Mouse (Mus musculus) CD4-positive, CD25-positive, alpha-beta regulatory T cell, adult 4 months (primary cell): ENCODE data around the gene Gm3336. TPM values are rescaled to one million over a fixed set of nuclear protein-coding genes. Genes with fewer than 3 reads are reported as not detected.
A peak's percentile ranks its signal among the peaks of the same experiment; 100 is the strongest.

Source experiments
- ATAC-seq: one replicate; pipeline ENCODE4 v1.8.0; 2017
- polyA plus RNA-seq, 2 experiments: library from polyadenylated mRNA; unstranded; fragments of 100-300 nt; shearing (Covaris generic); gene quantifications; one replicate each; pipeline ENCODE4 v1.2.1; 2017

Gene Gm3336
- polyA plus RNA-seq, 2 experiments from 2014 or later, result not detected

DNA sequence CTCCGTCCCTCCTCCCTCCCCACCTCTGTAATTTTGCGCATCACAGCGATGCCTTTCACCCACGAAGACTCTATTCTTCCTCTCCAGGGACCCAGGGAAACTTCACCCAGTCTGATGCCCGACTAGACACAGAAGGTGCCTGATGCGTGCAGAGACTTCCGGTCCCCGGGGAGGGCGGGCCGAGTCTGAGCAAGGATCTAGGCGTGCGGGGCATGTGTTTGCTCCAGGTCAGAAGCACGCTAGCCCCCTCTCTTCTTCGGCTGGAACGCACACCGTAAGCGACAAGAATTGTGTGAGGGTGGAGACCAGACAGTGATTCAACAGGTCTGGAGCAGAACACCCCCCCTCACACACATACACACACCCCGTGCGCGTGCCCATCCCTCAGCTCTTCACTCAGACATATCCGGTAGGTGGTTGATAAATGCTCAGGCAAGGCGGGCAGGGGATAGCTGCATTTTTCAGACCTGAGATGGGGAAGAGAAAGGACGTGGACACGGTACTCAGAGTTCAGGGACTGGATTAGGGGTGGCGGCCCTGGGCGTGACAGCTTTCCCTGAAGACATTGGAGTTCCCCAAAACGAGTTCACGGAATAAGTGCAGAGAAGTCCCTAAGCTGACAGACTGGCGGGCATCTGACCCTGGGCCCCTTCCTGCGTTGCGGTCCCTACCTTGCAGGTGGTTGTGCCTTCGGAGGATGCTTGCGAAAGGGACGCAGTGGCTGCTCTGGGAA is 47.7 kb downstream of the Gm3336 start:
- ATAC-seq, result peak; percentile 65

DNA sequence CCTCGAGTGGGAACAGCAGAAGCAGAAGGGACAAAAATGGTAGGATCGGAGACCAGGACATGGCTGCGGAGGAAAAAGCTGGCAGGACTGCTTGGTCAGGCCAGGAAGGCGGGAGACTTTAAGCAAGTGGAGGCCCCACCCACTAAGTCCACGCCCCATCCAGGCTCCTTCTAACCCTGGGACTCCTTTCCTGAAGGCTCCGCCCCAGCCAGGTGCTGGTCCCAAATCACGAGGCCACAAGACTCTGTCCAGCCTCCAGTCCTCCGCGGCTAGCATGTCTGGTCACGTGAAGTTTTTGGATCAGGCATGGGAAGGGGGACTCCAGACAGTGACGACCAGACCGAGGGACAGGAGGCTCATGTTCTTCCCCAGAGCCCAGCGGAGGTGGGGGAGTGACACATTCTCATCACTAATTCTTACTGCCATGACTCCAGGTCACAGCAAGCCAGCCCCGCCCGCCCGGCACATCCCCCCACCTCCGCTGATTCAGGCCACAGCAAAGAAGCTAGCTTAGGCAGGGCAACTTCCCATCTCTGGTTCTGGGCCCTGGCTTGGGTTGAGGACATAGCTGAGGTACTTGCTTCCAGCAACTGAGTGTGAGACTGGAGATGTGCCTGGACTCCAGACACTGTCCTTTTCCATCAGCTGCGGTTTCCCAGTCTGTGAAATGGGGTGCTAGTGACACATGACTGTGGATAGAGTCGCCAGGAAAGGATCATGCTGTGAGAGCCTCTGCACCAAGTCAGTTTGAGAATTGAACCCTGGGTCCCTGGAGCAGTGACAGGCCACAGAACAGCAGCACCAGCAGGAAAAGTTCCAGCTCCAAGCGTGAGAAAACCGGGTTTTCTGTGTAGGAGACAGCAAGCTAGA is 48.5 kb downstream of the Gm3336 start:
- ATAC-seq, result no peak

DNA sequence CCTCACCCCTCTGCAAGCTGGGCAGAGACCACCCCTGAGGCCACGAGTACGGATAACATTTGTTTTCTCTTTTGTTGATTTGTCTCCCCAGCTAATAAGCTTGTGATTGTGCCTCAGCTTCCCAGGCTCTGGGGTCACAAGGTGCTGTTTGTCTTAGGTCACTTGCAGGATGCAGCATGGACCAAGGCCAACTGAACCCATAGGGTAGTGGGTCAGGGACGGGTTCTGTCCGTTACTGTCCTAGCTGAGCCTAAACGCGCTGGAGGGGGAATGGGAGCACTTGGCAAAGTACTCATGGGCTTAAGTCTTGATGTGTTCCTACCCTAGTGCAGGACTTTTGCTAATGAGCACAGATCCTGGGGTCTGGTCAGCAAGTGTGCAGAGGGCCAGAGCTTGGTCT is 49.2 kb downstream of the Gm3336 start:
- no peak for ATAC-seq

DNA sequence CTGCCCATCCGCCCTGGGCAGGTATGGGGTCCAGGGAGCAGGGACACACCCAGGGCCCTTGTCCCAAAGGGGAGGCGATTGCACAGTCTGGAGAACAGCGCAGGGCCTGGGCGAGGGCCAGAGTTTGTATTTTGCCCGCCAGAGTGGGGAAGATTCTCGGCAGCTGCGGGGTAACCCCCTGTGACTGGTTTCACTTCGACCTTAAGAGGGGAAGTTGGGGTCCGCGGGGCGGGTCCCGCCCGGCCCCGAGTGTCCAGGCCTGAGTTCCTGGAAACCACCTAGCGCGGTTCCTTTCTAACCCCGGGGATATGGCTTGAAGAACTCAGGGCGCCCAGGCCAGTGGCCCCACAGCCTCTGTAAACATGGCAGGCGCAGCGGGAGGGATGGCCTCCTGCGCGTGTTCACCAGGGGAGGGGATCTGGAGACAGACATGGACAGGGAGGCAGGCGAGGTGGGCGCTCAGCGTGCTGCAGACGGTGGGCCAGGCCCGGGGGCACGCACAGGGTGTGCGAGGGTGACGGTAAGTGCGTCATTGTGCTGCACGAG is 50.0 kb downstream of the Gm3336 start:
- no peak for ATAC-seq

DNA sequence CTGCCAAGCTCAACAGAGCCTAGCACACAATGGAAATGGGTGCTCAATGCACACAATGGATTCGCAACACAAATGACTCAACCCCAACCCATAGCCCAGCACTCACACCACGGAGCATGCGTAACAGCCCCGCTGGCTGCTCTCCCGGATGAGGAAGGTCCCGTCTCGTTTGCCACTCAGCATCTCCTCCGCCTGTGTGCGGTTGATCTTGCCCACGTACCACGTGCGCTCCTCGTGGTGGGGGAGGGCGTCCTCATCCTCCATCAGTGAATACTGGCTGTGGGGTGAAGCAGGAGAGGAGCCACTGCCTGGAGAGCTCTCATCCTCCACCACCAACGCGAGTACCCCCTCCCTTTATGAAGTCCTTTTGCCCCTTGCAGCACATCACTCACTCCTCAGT is 50.6 kb downstream of the Gm3336 start:
- ATAC-seq, result no peak

DNA sequence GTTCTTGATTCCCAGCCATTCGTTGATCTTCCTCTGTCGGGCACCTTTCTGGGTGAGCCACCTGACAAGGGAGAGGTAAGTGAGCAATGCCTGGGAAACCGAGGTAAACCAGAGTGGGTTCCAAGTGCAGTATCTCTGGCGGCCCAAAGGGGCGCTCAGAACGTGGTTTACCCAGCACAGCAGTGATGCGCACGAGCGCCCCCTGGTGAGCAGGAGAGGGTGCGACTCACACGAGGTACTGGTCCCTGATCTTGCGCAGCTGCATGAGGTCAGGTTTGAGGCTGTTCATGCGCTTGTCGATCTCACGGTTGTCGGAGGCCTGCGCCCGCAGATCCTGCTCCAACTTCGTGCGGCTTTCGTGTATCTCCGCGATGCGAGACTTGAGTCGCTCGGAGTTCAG is 51.0 kb downstream of the Gm3336 start:
- peak; percentile 81 for ATAC-seq

DNA sequence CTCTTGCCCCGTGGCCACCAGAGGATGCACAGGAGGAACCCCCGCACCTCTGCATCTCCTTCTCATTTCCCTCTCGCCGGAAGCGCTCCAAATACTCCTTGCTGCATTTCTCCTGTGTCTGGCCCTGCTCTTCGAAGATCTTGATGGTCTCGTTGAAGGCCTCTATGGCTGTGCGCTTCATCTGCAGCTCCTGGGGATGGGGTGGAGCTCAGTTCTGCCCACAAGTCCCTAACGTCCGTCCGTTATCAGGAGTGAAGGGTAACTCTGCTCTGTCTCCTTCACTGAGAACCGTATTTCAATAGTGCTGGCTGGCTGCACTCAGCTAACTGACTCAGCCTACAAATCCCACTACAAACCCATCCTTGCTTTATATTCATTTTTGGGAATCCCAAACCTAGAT is 51.5 kb downstream of the Gm3336 start:
- ATAC-seq, result no peak

DNA sequence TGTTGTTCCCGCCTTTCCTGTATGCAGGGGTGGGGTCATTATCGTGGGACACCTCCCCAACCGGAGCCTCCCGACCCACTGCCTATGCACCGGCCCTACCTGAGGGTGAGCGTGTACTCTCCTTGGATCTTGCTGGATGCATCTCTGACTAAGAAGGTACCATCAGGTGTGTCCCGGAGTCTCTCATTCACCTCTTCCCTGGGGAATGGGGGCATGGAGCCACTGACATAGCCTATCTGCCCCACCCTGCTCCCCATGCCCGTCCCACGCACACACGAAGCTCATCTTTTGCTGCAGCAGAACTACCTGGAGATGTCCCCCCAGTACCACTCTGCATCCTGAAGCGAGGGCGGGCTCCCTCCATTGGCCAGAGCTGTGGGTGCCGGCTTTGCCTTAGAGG is 52.4 kb downstream of the Gm3336 start:
- ATAC-seq, result no peak

DNA sequence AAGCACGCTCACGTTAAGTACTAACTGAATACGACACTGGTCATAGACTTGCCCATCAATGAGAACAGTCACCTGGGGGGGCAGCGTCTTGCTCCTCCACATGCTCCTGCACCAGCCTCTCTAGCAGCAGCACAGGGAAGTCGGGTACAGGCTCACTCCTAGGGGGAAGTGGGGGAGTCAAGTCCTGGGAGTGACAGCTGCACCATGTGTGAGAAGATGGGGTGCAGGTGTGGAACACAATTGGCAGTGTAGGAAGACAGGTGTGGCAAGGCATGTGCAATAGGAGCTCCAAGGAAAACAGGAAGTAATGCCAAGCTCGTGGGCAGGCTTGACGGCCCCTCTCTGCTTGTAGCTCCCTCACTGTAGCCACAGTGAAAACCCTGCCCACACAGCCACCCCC is 52.9 kb downstream of the Gm3336 start:
- ATAC-seq, result no peak

DNA sequence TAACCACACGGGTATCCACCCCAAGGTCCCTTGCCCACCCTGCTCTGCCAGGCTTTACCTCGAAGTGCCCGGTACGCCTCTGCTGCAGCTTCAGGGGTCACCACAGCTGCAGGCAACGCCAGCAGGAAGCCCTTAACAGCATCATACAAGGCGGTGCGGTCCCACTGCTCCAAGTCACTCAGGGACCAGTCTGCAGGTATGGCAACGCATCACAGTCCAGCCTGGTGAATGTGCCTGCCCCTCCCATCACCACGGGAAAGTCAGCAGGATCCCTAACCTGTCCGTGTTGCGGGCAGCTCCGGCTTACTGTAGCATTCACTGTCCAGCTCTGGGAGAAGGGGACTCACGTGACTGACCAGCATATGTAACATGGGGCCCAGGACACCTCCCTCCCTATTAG is 53.7 kb downstream of the Gm3336 start:
- no peak for ATAC-seq

Other genes with a start within 250 kb of the Gm3336 start
- 10 to 100 TPM in 1 of 2 experiments, 1 to 10 TPM in 1; 7.2 to 20.1 TPM for gene Klhl26, start 241.6 kb upstream of the Gm3336 start, polyA plus RNA-seq
- gene Tmem59l, start 231.2 kb upstream of the Gm3336 start, polyA plus RNA-seq, result not detected
- not detected for gene Crlf1, start 225.4 kb upstream of the Gm3336 start, polyA plus RNA-seq
- gene Rex1bd, start 211.8 kb upstream of the Gm3336 start, polyA plus RNA-seq, result 10 to 100 TPM; 82.2 to 83.2 TPM
- 1,000 to 10,000 TPM; 3,148 to 3,732 TPM for gene Uba52, start 207.7 kb upstream of the Gm3336 start, polyA plus RNA-seq
- gene Fkbp8, start 190.8 kb upstream of the Gm3336 start, polyA plus RNA-seq, result 100 to 1,000 TPM; 117 to 159 TPM
- 100 to 1,000 TPM; 146 to 173 TPM for gene Kxd1, start 190.6 kb upstream of the Gm3336 start, polyA plus RNA-seq
- gene Ell, start 179.1 kb upstream of the Gm3336 start, polyA plus RNA-seq, result 10 to 100 TPM; 41.4 to 50.4 TPM
- gene Isyna1, start 124.2 kb upstream of the Gm3336 start, polyA plus RNA-seq, result 10 to 100 TPM; 26.0 to 58.7 TPM
- 10 to 100 TPM in 1 of 2 experiments, 1 to 10 TPM in 1; 5.9 to 15.0 TPM for gene Ssbp4, start 109.7 kb upstream of the Gm3336 start, polyA plus RNA-seq
- gene Lrrc25, start 102.4 kb upstream of the Gm3336 start, polyA plus RNA-seq, result under 1 TPM; 0.43 to 0.89 TPM
- gene Gdf15, start 86.1 kb upstream of the Gm3336 start, polyA plus RNA-seq, result not detected
- 1 to 10 TPM; 7.0 to 9.5 TPM for gene Pgpep1, start 58.2 kb upstream of the Gm3336 start, polyA plus RNA-seq
- 10 to 100 TPM; 86.8 to 94.5 TPM for gene Lsm4, start 45.3 kb upstream of the Gm3336 start, polyA plus RNA-seq
- gene Jund, start 19.6 kb upstream of the Gm3336 start, polyA plus RNA-seq, result 10 to 100 TPM in 1 of 2 experiments, 1 to 10 TPM in 1; 7.6 to 23.3 TPM
- gene Iqcn, start 15.1 kb upstream of the Gm3336 start, polyA plus RNA-seq, result under 1 TPM in 1 of 2 experiments, not detected in 1; 0.07 TPM
- under 1 TPM; 0.66 to 0.94 TPM for gene Pde4c, start 5.2 kb downstream of the Gm3336 start, polyA plus RNA-seq
- 1 to 10 TPM; 7.5 to 9.6 TPM for gene Rab3a, start 36.1 kb downstream of the Gm3336 start, polyA plus RNA-seq
- gene Mpv17l2, start 42.4 kb downstream of the Gm3336 start, polyA plus RNA-seq, result 10 to 100 TPM; 30.2 to 39.2 TPM
- gene Pik3r2, start 58.2 kb downstream of the Gm3336 start, polyA plus RNA-seq, result 1 to 10 TPM; 4.3 to 4.5 TPM
- 10 to 100 TPM; 15.1 to 17.5 TPM for gene Mast3, start 86.5 kb downstream of the Gm3336 start, polyA plus RNA-seq
- gene Il12rb1, start 89.9 kb downstream of the Gm3336 start, polyA plus RNA-seq, result 10 to 100 TPM; 13.7 to 24.7 TPM
- 1 to 10 TPM; 3.4 to 3.7 TPM for gene Arrdc2, start 121.2 kb downstream of the Gm3336 start, polyA plus RNA-seq
- not detected for gene Kcnn1, start 144.7 kb downstream of the Gm3336 start, polyA plus RNA-seq
- 10 to 100 TPM; 61.0 to 62.7 TPM for gene Ccdc124, start 155.4 kb downstream of the Gm3336 start, polyA plus RNA-seq
- not detected for gene Slc5a5, start 174.2 kb downstream of the Gm3336 start, polyA plus RNA-seq
- over 10,000 TPM in 1 of 2 experiments, 1,000 to 10,000 TPM in 1; 9,999 to 11,110 TPM for gene Rpl18a, start 178.9 kb downstream of the Gm3336 start, polyA plus RNA-seq
- gene Map1s, start 187.4 kb downstream of the Gm3336 start, polyA plus RNA-seq, result 10 to 100 TPM; 13.8 to 17.2 TPM